Mouse (Mus musculus) CH12.LX (cell line): ENCODE measurements at regions not wholly inside any gene's neighbourhood (a gene's known extent, or its start where the extent isn't known, plus 50 kb on each side); places are given as distances from the start of the nearest gene placed in this dataset.

Experiments used
- DNase-seq: peaks from one replicate; pipeline ENCODE4 v3.0.0-alpha.2; 2013; ENCODE audit errors: extremely low read depth
- H3K27ac ChIP-seq: 2 replicates; pipeline ENCODE4 v1.5.1; 2012; ENCODE audit warnings: low read depth, mild to moderate bottlenecking, control low read depth, moderate library complexity; ENCODE audit not compliant: insufficient read depth
- H3K27me3 ChIP-seq: replicated peaks from 2 replicates; pipeline ENCODE3; 2012; ENCODE audit warnings: inconsistent platforms
- H3K36me3 ChIP-seq, 2 experiments: replicated peaks in 1 of 2; 2 replicates each; pipeline versions ENCODE3 to v1.6.1; 2012; ENCODE audit warnings: inconsistent platforms in 1 of 2, low read length in 1 of 2, mild to moderate bottlenecking in 1 of 2, mixed read lengths in 1 of 2, moderate library complexity in 1 of 2; ENCODE audit not compliant: control insufficient read depth in 1 of 2, insufficient read depth in 1 of 2
- H3K4me1 ChIP-seq, 2 experiments: 2 replicates each; pipeline ENCODE4 v1.6.1; 2012; ENCODE audit warnings: inconsistent platforms in 1 of 2, moderate library complexity in 1 of 2; ENCODE audit not compliant: insufficient read depth in 2 of 2, control insufficient read depth in 1 of 2
- H3K4me2 ChIP-seq: 2 replicates; pipeline ENCODE4 v1.6.1; 2012; ENCODE audit warnings: low read depth, mild to moderate bottlenecking, control low read depth; ENCODE audit not compliant: poor library complexity, insufficient read depth, severe bottlenecking
- H3K4me3 ChIP-seq, 3 experiments: fragments of 150-350 bp in 1 of 3; sonication (generic) in 1 of 3; replicated peaks in 1 of 3; 2 replicates each; pipeline versions ENCODE3 to v1.5.1; 2011 to 2012; ENCODE audit warnings: low read depth in 2 of 3, low read length in 2 of 3, mild to moderate bottlenecking in 2 of 3, moderate library complexity in 2 of 3, control low read depth in 1 of 3, improper control_type of control experiment in 1 of 3, inconsistent platforms in 1 of 3, mixed read lengths in 1 of 3; ENCODE audit not compliant: poor library complexity in 1 of 3
- H3K79me2 ChIP-seq: replicated peaks from 2 replicates; pipeline ENCODE4 v1.6.1; 2012; ENCODE audit warnings: mild to moderate bottlenecking, moderate library complexity; ENCODE audit not compliant: control insufficient read depth, poor library complexity, insufficient read depth, severe bottlenecking; ENCODE audit errors: extremely low read depth
- H3K9ac ChIP-seq: 2 replicates; pipeline ENCODE4 v1.6.1; 2012; ENCODE audit warnings: low read depth, mild to moderate bottlenecking, control low read depth, moderate library complexity; ENCODE audit not compliant: insufficient read depth
- H3K9me3 ChIP-seq: replicated peaks from 2 replicates; pipeline ENCODE3; 2012; ENCODE audit warnings: low read length, inconsistent platforms, mixed read lengths
- BHLHE40 ChIP-seq: IDR thresholded peaks from 2 replicates; pipeline ENCODE4 v1.6.1; 2011; ENCODE audit warnings: mild to moderate bottlenecking, low read depth, low read length, improper control_type of control experiment
- EP300 ChIP-seq: IDR thresholded peaks from 2 replicates; pipeline ENCODE4 v1.6.1; 2011; ENCODE audit warnings: low read length, improper control_type of control experiment
- HCFC1 ChIP-seq: IDR thresholded peaks from 2 replicates; pipeline ENCODE4 v1.6.1; 2012; ENCODE audit warnings: low read depth, mild to moderate bottlenecking, inconsistent platforms, low read length, improper control_type of control experiment
- JUND ChIP-seq: conservative IDR thresholded peaks from 2 replicates; pipeline ENCODE4 v1.6.1; 2011; ENCODE audit warnings: low read depth, low read length, improper control_type of control experiment
- KAT2A ChIP-seq: IDR thresholded peaks from 2 replicates; pipeline ENCODE4 v1.6.1; 2012; ENCODE audit warnings: low read length, improper control_type of control experiment, inconsistent platforms; ENCODE audit not compliant: insufficient replicate concordance
- MAFK ChIP-seq: IDR thresholded peaks from 2 replicates; pipeline ENCODE4 v1.6.1; 2011; ENCODE audit warnings: low read length, improper control_type of control experiment; ENCODE audit not compliant: insufficient replicate concordance
- MAX ChIP-seq: IDR thresholded peaks from 2 replicates; pipeline ENCODE4 v1.6.1; 2011; ENCODE audit warnings: low read length, improper control_type of control experiment
- MXI1 ChIP-seq: IDR thresholded peaks from 2 replicates; pipeline ENCODE4 v1.6.1; 2011; ENCODE audit warnings: mild to moderate bottlenecking, low read depth, low read length, improper control_type of control experiment
- RAD21 ChIP-seq: IDR thresholded peaks from 2 replicates; pipeline ENCODE4 v1.6.1; 2011; ENCODE audit warnings: low read depth, mild to moderate bottlenecking, low read length, improper control_type of control experiment, moderate library complexity
- RCOR1 ChIP-seq: conservative IDR thresholded peaks from 2 replicates; pipeline ENCODE4 v1.6.1; 2012; ENCODE audit warnings: low read depth, mild to moderate bottlenecking, inconsistent platforms, low read length, improper control_type of control experiment
- TCF12 ChIP-seq: IDR thresholded peaks from 2 replicates; pipeline ENCODE4 v1.6.1; 2014; ENCODE audit warnings: low read depth, mild to moderate bottlenecking, inconsistent platforms, low read length, improper control_type of control experiment
- UBTF ChIP-seq: IDR thresholded peaks from 2 replicates; pipeline ENCODE4 v1.6.1; 2012; ENCODE audit warnings: low read depth, mild to moderate bottlenecking, inconsistent platforms, low read length, improper control_type of control experiment, moderate library complexity
- ZNF384 ChIP-seq: IDR thresholded peaks from 2 replicates; pipeline ENCODE4 v1.6.1; 2012; ENCODE audit warnings: low read depth, low read length, improper control_type of control experiment, inconsistent platforms
- dilution Hi-C: fragments of 300-500 bp; cut with MboI; formaldehyde crosslinking; loops from 2 replicates; pipeline ENCODE4 v1.14.3; 2020; ENCODE audit warnings: low sequenced_read_pairs; ENCODE audit not compliant: extremely low pct_unique_long_range_greater_than_20kb, extremely low pct_ligation_motif_present
- in situ Hi-C: fragments of 300-500 bp; cut with MboI; formaldehyde crosslinking; loops from 3 replicates; pipeline ENCODE4 v1.14.3; 2019; ENCODE audit warnings: low sequenced_read_pairs, low pct_ligation_motif_present, low pct_unique_long_range_greater_than_20kb, mixed read lengths

GRCm38 (mm10) chr5:96898120-96898672 is 99.3 kb upstream of the Bmp2k start:
- TF ChIP-seq MXI1 (no peak), KAT2A (no peak), HCFC1 (no peak), UBTF (no peak), JUND (no peak), RAD21 (no peak), RCOR1 (no peak), EP300 (no peak), BHLHE40 (no peak), ZNF384 (no peak)
- Histone ChIP-seq H3K27ac (no peak overlapping the region), H3K27me3 (no peaks in the 10 kb centered on the region), H3K9me3 (no peaks in the 10 kb centered on the region), H3K9ac (no peak overlapping the region), H3K79me2 (no peaks in the 10 kb centered on the region), H3K36me3 (no peaks in the 10 kb centered on the region), H3K4me3 (no peak overlapping the region), H3K4me2 (no peak overlapping the region), H3K4me1 (no peaks in the 10 kb centered on the region; a peak in 1 of 4 replicates)
- in situ Hi-C loops (no loop called here), dilution Hi-C loops (no loop called here)
- no peak for DNase-seq

- Histone ChIP-seq H3K9ac (no peak overlapping the region), H3K4me1 (no peaks in the 10 kb centered on the region; a peak in 1 of 4 replicates), H3K27me3 (no peaks in the 10 kb centered on the region)
- dilution Hi-C loops: no loop called here
- no peak for DNase-seq
- TF ChIP-seq TCF12 (no peak), RAD21 (no peak), JUND (no peak), KAT2A (no peak), MAX (no peak), BHLHE40 (no peak), MAFK (no peak)
- TF ChIP-seq, all 38 proteins: peak for 0
- Histone ChIP-seq H3K27ac (no peak overlapping the region), H3K9me3 (no peaks in the 10 kb centered on the region), H3K4me3 (no peak overlapping the region), H3K4me2 (no peak overlapping the region), H3K36me3 (no peaks in the 10 kb centered on the region), H3K79me2 (no peaks in the 10 kb centered on the region)
- in situ Hi-C loops: no loop called here
These were observed 98.8 kb upstream of the Bmp2k start for GRCm38 (mm10) chr5:96898695-96899094.
